Mouse (Mus musculus) lung, postnatal 0 days (tissue): ENCODE results near the gene Mef2c. TPM values are rescaled to one million over a fixed set of nuclear protein-coding genes. Genes with fewer than 3 reads are reported as not detected.
A peak's percentile ranks its signal among the peaks of the same experiment; 100 is the strongest.

Source experiments
- ATAC-seq: fragments of 200-750 bp; cut with Nextera tagmentation; 2 replicates; pipeline ENCODE4 v1.8.0; 2017; ENCODE audit warnings: moderate library complexity
- DNase-seq: peaks from one replicate; pipeline ENCODE4 v3.0.0-alpha.2; 2016; ENCODE audit warnings: low spot score
- H3K27ac ChIP-seq: fragments of 300-500 bp; sonication (generic); 2 replicates; pipeline ENCODE4 v1.5.1; 2014; ENCODE audit warnings: antibody characterized with exemption, mild to moderate bottlenecking, low read length, mixed read lengths
- H3K27me3 ChIP-seq: fragments of 300-500 bp; sonication (generic); replicated peaks from 2 replicates; pipeline ENCODE4 v1.6.1; 2014; ENCODE audit warnings: low read length, mixed read lengths; ENCODE audit not compliant: insufficient read depth
- H3K36me3 ChIP-seq: fragments of 300-500 bp; sonication (generic); 2 replicates; pipeline ENCODE4 v1.6.1; 2014; ENCODE audit warnings: low read length, mixed read lengths; ENCODE audit not compliant: insufficient read depth
- H3K4me1 ChIP-seq: fragments of 300-500 bp; sonication (generic); 2 replicates; pipeline ENCODE4 v1.6.1; 2014; ENCODE audit warnings: antibody characterized with exemption, low read depth, low read length, mixed read lengths; ENCODE audit not compliant: insufficient read depth
- H3K4me2 ChIP-seq: fragments of 300-500 bp; sonication (generic); replicated peaks from 2 replicates; pipeline ENCODE4 v1.6.1; 2014; ENCODE audit warnings: low read depth, mild to moderate bottlenecking, low read length, moderate library complexity, mixed read lengths
- H3K4me3 ChIP-seq: fragments of 300-500 bp; sonication (generic); 2 replicates; pipeline ENCODE4 v1.5.1; 2014; ENCODE audit warnings: low read depth, low read length
- H3K9ac ChIP-seq: fragments of 300-500 bp; sonication (generic); replicated peaks from 2 replicates; pipeline ENCODE4 v1.6.1; 2014; ENCODE audit warnings: low read depth, mild to moderate bottlenecking
- H3K9me3 ChIP-seq: fragments of 300-500 bp; sonication (generic); 2 replicates; pipeline ENCODE4 v1.6.1; 2016; ENCODE audit warnings: low read length, mixed read lengths
- CTCF ChIP-seq: IDR thresholded peaks from 2 replicates; pipeline ENCODE4 v1.5.1; 2016; ENCODE audit warnings: antibody characterized with exemption, mild to moderate bottlenecking
- EP300 ChIP-seq: IDR thresholded peaks from 2 replicates; pipeline ENCODE4 v1.6.1; 2016; ENCODE audit warnings: antibody characterized with exemption, mild to moderate bottlenecking, control low read depth
- WGBS: fragments of 180-500 bp; shearing (Covaris S2); extraction: QIAGEN DNeasy Blood & Tissue Kit; methylation state at CpG from one replicate; pipeline ENCODE4 v1.1.7; 2014; 5-methylcytosine and 5-hydroxymethylcytosine counted together
- polyA plus RNA-seq: library from polyadenylated mRNA; unstranded; fragments of >200 nt; fragmentation: Nextera tagmentation; extraction: Ambion mirVana; gene quantifications from 2 replicates; pipeline ENCODE4 v1.2.1, GENCODE M21; 2015

Mef2c gene
- polyA plus RNA-seq = 35.3 and 45.9 TPM in 2 replicates

DNA sequence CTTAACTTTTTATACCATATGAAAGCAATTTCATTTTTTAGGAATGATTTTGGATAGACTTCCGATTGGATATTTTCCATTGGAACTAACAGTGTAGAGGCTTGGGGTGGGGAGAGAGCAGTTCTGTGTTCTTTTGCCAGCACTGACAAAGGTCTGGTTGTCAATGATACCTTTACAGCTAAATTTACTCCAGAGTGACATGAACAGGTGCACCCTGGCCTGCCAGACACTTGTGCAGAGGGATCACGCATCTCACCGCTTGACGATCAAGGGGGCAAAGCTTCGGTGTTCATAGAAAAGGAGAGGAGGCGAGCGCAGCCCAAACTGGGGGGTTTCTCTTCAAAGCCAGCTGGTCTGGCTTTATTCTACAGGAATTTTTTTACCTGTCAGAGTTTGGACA, at the start of gene Mef2c:
Gene Mef2c, plus strand, starts transcription at position 116 of the 400 bp plus-strand sequence.
- 81% methylated on average over 7 of the region's 7 CpGs for WGBS
- no peak within 1 kb of the TSS for H3K27ac ChIP-seq

DNA sequence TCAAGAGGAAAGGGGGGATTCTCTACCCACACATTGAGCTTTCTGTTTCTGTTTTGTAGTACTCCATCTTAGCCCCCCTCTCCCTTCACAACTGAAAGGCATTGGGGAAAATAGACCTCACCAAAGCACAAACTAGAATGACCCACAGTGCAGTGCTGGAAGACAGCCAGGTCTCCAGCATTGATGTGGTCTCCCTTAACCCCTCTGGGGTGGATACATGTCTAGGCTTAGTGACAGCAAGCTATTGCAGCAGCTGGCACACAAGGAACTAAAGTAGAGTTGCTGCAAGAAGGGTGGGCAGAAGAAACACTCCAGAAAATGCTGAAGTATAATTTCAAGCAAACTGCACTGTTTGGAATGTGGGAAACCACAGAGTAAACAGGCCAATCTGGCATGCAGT, 45.1 kb upstream of the Mef2c start:
- H3K36me3 ChIP-seq = no peaks in the 10 kb centered on the region
- H3K9me3 ChIP-seq = no peaks in the 10 kb centered on the region
- H3K27me3 ChIP-seq = no peaks in the 10 kb centered on the region
- no peak overlapping the region for H3K9ac ChIP-seq
- H3K4me1 ChIP-seq = no peaks in the 10 kb centered on the region
- no peak overlapping the region for H3K4me3 ChIP-seq
- H3K4me2 ChIP-seq = no peak overlapping the region
- TF ChIP-seq CTCF (no peak), EP300 (no peak)
- no peak overlapping the region for H3K27ac ChIP-seq
- ATAC-seq (no peak), DNase-seq (peak; percentile 12)

More for the DNA sequence above, at the start of gene Mef2c:
- ATAC-seq (no peak), DNase-seq (no peak)
- no peaks in the 10 kb centered on the region for H3K9me3 ChIP-seq
- H3K27me3 ChIP-seq = no peaks in the 10 kb centered on the region
- no peak within 1 kb of the TSS for H3K4me3 ChIP-seq
- H3K4me2 ChIP-seq = no peak within 1 kb of the TSS
- H3K9ac ChIP-seq = no peak within 1 kb of the TSS
- H3K36me3 ChIP-seq = no peaks in the 10 kb centered on the region
- TF ChIP-seq EP300 (no peak), CTCF (no peak)
- no peaks in the 10 kb centered on the region for H3K4me1 ChIP-seq

DNA sequence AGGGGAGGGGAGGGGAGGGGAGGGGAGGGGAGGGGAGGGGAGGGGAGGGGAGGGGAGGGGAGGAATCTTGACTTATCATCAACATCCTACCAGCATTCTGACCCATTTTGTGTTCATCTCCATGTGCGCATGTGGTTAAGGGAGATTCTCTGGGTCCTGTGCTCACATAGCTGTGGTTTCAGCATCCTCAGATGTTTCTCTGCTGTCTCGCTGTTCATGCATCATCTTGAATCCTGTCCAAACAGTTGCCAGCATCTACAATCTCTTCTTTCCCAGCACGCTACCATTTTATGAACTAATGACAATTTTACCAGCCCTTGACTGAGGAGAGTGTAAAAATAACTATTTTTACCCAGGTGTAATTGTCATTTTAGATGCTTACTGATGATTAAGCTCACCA, 44.2 kb upstream of the Mef2c start:
- ATAC-seq (no peak), DNase-seq (no peak)
- Histone ChIP-seq H3K27ac (no peak overlapping the region), H3K4me1 (no peaks in the 10 kb centered on the region), H3K9ac (no peak overlapping the region), H3K9me3 (no peaks in the 10 kb centered on the region), H3K4me2 (no peak overlapping the region), H3K27me3 (no peaks in the 10 kb centered on the region), H3K36me3 (no peaks in the 10 kb centered on the region), H3K4me3 (no peak overlapping the region)
- TF ChIP-seq CTCF (no peak), EP300 (no peak)
- WGBS = 90% methylated on average over 3 of the region's 3 CpGs

DNA sequence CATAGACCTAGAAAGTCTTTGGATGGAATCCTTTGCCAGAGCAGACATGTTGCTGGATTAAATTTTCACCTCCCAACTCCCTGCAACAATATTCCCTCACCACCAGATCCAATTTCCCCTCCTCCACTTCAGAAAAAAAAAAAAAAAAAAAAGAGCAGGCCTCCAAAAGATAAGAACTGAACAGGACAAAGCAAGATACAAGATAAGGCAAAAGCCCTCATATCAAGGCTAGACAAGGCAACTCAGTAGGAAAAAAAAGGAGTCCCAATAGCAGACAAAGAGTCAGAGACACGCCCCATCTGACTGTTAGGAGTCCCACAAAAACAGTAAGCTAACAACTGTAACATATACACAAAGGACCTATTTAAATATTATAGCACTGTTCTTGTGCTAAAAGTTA, 43.2 kb upstream of the Mef2c start:
- TF ChIP-seq EP300 (no peak), CTCF (no peak)
- no peak overlapping the region for H3K4me3 ChIP-seq
- ATAC-seq = no peak
- H3K27me3 ChIP-seq = no peaks in the 10 kb centered on the region
- no peaks in the 10 kb centered on the region for H3K4me1 ChIP-seq
- H3K9ac ChIP-seq = no peak overlapping the region
- no peak overlapping the region for H3K27ac ChIP-seq
- WGBS = 77% methylated on average over 1 of the region's 1 CpGs
- H3K9me3 ChIP-seq = no peaks in the 10 kb centered on the region
- no peaks in the 10 kb centered on the region for H3K36me3 ChIP-seq
- no peak for DNase-seq
- no peak overlapping the region for H3K4me2 ChIP-seq

DNA sequence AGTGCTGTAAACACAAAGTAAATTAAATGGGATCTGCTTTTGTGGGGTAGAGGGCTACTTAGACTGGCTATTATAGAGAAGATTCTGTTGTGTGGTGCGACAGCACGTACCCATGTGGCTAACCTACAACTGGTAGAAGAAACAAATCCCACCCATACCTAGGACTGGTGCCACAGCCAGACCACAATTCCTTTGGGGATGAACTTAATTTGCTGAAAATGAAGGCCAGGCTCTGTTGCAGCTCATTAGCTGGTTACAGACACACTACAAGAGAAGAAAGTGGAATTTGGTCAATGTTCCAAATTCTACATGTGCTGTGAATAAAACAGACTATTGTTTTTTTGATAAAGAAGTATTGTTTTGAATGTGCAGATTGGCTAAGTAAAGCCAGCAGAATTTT, 42.3 kb upstream of the Mef2c start:
- ATAC-seq (no peak), DNase-seq (peak; percentile 45)
- Histone ChIP-seq H3K9ac (no peak overlapping the region), H3K27ac (no peak overlapping the region), H3K4me1 (no peaks in the 10 kb centered on the region), H3K4me3 (no peak overlapping the region), H3K27me3 (no peaks in the 10 kb centered on the region), H3K9me3 (no peaks in the 10 kb centered on the region), H3K36me3 (no peaks in the 10 kb centered on the region), H3K4me2 (no peak overlapping the region)
- no peak for TF ChIP-seq EP300
- WGBS = 90% methylated on average over 2 of the region's 2 CpGs

DNA sequence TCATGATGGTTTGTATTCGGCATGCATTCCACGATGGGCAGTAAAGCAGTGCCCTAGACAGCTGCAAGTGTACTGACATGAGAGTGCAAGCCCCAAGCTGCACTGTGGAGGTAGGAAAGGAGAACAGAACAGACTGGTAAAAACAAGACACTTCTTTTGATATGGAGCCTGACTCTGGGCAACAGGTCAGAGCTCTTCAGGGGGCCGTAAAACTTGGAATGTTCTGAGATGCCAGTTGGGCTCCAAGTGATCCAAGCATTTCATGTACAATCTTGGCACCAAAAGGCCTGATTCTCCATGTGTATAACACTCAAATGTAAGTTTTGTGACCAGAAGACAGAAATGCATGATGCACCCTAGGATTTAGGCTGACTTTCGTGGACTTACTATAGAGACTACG, 37.1 kb upstream of the Mef2c start:
- ATAC-seq (no peak), DNase-seq (no peak)
- no peaks in the 10 kb centered on the region for H3K4me1 ChIP-seq
- H3K4me3 ChIP-seq = no peak overlapping the region
- H3K27me3 ChIP-seq = no peaks in the 10 kb centered on the region
- TF ChIP-seq CTCF (no peak), EP300 (no peak)
- no peaks in the 10 kb centered on the region for H3K36me3 ChIP-seq
- H3K27ac ChIP-seq = no peak overlapping the region
- no peaks in the 10 kb centered on the region for H3K9me3 ChIP-seq
- WGBS = 83% methylated on average over 5 of the region's 5 CpGs
- H3K9ac ChIP-seq = no peak overlapping the region
- H3K4me2 ChIP-seq = no peak overlapping the region

DNA sequence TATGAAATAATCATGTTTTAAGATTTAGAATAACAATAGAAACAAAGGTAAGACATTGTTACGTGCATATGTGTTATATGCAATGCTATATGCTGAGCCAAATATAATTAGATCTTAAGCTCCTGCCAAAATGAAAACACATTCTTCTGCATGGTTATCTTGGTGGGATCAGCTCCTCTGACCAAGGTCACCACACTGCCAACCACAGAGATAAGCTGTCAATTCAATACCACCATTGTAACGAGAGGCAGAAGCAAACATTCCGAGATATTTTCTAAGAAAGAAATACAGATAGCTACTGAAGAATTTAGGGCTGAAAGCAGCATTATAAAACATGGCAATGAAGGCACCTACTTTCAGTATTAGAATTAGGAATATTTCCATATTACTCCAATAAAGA, 35.0 kb upstream of the Mef2c start:
- H3K4me3 ChIP-seq = no peak overlapping the region

More for the DNA sequence above, 35.0 kb upstream of the Mef2c start:
- TF ChIP-seq EP300 (no peak), CTCF (no peak)
- H3K4me2 ChIP-seq = no peak overlapping the region
- H3K4me1 ChIP-seq = no peaks in the 10 kb centered on the region
- H3K9ac ChIP-seq = no peak overlapping the region
- H3K27me3 ChIP-seq = no peaks in the 10 kb centered on the region
- DNase-seq (no peak), ATAC-seq (no peak)
- no peaks in the 10 kb centered on the region for H3K36me3 ChIP-seq
- no peak overlapping the region for H3K27ac ChIP-seq
- WGBS = 58% methylated on average over 3 of the region's 3 CpGs
- no peaks in the 10 kb centered on the region for H3K9me3 ChIP-seq
